7 mouse cellular contexts compared by ENCODE assay signal in the genomic region with DNA sequence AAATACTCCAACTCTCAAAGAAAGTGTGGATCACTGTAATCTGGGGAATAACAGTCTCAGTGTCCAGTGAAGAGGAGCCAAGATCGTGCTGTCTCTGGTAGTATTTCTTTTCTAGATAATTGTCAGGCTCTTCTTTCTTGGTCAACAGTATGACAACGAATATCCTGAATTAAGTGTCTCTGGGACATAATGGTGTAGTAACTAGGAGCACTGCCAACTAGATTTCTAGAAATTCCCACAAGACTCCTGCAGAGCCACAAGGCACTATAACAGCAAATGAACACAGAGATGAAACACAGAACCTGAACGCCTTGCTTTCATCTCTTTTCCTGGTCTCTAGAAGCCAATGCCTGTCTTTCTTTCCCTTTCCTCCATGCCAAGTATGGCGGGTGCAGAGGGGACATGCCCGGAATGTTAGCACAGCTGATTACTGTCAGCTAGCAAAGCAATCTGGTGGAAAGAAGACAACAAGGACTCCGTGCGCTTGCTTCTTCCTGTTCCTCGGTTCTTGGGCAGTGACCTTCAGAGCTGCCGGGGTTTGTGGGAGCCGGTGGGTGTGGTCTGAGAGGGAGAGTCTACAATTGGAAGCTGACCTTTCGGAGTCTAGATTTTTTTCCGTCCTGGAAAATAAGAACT.
A peak's percentile ranks its signal among the peaks of the same experiment; 100 is the strongest.
DNase-seq lines count a peak whose midpoint lies in the region; ATAC-seq and TF ChIP-seq lines count a peak whose summit lies in the region.

No protein-coding gene starts in this region.

- 73% methylated on average over 12 of the region's 12 CpGs for WGBS in forebrain, embryonic 12.5 days

- DNase-seq in MN1 (ENCODE audit: low spot score): peak; percentile 53
- peak; percentile 60 to 68 for DNase-seq in heart, postnatal 10 days
- DNase-seq in kidney, postnatal 25 days: peak; percentile 67 to 88
- peak; percentile 67 for DNase-seq in lung, postnatal 36 days
- no peak for DNase-seq in spleen, postnatal 14 days (ENCODE audit: low spot score in 2 of 2)

- no peaks in the 10 kb centered on the region for H3K36me3 ChIP-seq in E14TG2a.4 (ENCODE audit: insufficient read depth, low read length)
- no peaks in the 10 kb centered on the region for H3K36me3 ChIP-seq in forebrain, embryonic 12.5 days (replicated peaks)

- intact Hi-C loops in heart, postnatal 10 days (cut with DNase I): loop anchor here (2.0 to 5.0 kb wide), 2 partner anchors 123 to 476 kb away; a partner anchor contains a TSS

- H3K9me3 ChIP-seq in E14TG2a.4 (ENCODE audit: low read length): peaks cover 10% of the 10 kb centered on the region
- no peaks in the 10 kb centered on the region for H3K9me3 ChIP-seq in forebrain, embryonic 12.5 days

- TF ChIP-seq CTCF in E14TG2a.4 (conservative IDR thresholded peaks at IDR 0.05; ENCODE audit: low read length): no peak

- peaks cover 21% of the 10 kb centered on the region for H3K4me1 ChIP-seq in E14TG2a.4 (replicated peaks; ENCODE audit: low read depth, low read length)
- peaks cover 21% of the 10 kb centered on the region for H3K4me1 ChIP-seq in forebrain, embryonic 12.5 days

- no peaks in the 10 kb centered on the region for H3K27me3 ChIP-seq in E14TG2a.4 (ENCODE audit: insufficient read depth, low read length)
- H3K27me3 ChIP-seq in forebrain, embryonic 12.5 days: no peaks in the 10 kb centered on the region

- H3K4me3 ChIP-seq in E14TG2a.4 (replicated peaks; ENCODE audit: low read length): peak overlapping the region; percentile 53
- no peak overlapping the region for H3K4me3 ChIP-seq in forebrain, embryonic 12.5 days (replicated peaks)

- ATAC-seq in forebrain, embryonic 12.5 days (ENCODE audit: low FRiP score): no peak

- H3K27ac ChIP-seq in forebrain, embryonic 12.5 days: 0 out of 2 replicates have a peak overlapping the region, but pooled peaks have one; percentile 56

- H3K9ac ChIP-seq in forebrain, embryonic 12.5 days: no peak overlapping the region

- peak overlapping the region; percentile 0; the same call in 1 of the 2 replicates for H3K4me2 ChIP-seq in forebrain, embryonic 12.5 days

Comparison
In these comparisons a context has a peak if more than half of its experiments do, and no peak if none do; other contexts are left out.
1. DNase-seq: peak in MN1 (single experiment), heart, postnatal 10 days (2 of 2), kidney, postnatal 25 days (2 of 2) and lung, postnatal 36 days (single experiment); none in spleen, postnatal 14 days (0 of 2).